Mouse (Mus musculus) lung, adult 2 months (tissue): ENCODE measurements around the gene Serbp1. TPM values are rescaled to one million over a fixed set of nuclear protein-coding genes. Genes with fewer than 3 reads are reported as not detected.

Experiments
- DNase-seq: peaks from one replicate; pipeline ENCODE4 v3.0.0; 2022
- H3K4me1 ChIP-seq: fragments of 200-500 bp; 2 replicates; pipeline ENCODE4 v1.6.1; 2011; ENCODE audit warnings: low read length; ENCODE audit not compliant: control insufficient read depth, insufficient read depth
- H3K4me3 ChIP-seq: fragments of 200-500 bp; replicated peaks from 2 replicates; pipeline ENCODE3; 2011; ENCODE audit warnings: low read depth, mild to moderate bottlenecking, control low read depth, low read length; ENCODE audit errors: extremely low read depth
- CTCF ChIP-seq: fragments of 200-500 bp; IDR thresholded peaks from 2 replicates; pipeline ENCODE4 v1.5.1; 2011; ENCODE audit warnings: mild to moderate bottlenecking, low read length, control low read depth; ENCODE audit not compliant: insufficient read depth
- POLR2A ChIP-seq: fragments of 200-500 bp; IDR thresholded peaks from 2 replicates; pipeline ENCODE4 v1.6.1; 2011; ENCODE audit warnings: low read depth, mild to moderate bottlenecking, control low read depth, low read length, borderline replicate concordance; ENCODE audit errors: extremely low read depth
- WGBS: fragments of 180-500 bp; shearing (Covaris S2); methylation state at CpG from one replicate; pipeline ENCODE4 v1.1.7; 2018; 5-methylcytosine and 5-hydroxymethylcytosine counted together
- polyA plus RNA-seq: library from polyadenylated mRNA; depleted of rRNA; stranded (reverse); fragments of >200 nt; gene quantifications from 2 replicates; pipeline ENCODE4 v1.2.3, GENCODE M21; 2012

The Serbp1 gene
- polyA plus RNA-seq, 1 experiment: 53.4 TPM

DNA sequence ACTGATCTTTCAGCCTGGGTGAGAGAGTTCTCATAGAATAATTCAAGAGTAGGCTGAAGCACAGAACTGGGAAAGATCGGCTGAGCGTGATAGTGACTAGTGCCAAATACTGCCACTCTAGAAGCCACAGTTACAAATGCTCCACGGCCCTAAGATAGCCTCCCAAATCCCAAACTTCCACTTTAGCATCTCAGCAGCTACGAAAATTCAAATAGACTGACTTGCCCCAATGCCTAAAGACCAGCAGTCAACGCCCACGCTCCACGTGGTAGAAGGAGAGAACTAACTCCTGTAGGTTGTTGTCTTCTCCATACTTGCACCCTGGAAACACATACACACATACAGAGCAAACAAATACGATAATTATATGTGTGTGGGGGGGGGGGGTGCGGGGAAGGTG is 8.5 kb upstream of the Serbp1 start:
- no peaks in the 10 kb centered on the region for H3K4me1 ChIP-seq
- no peak for DNase-seq
- no peak overlapping the region for H3K4me3 ChIP-seq
- 32% methylated on average over 9 of the region's 9 CpGs for WGBS
- no peak for TF ChIP-seq CTCF
- no peak for TF ChIP-seq POLR2A

DNA sequence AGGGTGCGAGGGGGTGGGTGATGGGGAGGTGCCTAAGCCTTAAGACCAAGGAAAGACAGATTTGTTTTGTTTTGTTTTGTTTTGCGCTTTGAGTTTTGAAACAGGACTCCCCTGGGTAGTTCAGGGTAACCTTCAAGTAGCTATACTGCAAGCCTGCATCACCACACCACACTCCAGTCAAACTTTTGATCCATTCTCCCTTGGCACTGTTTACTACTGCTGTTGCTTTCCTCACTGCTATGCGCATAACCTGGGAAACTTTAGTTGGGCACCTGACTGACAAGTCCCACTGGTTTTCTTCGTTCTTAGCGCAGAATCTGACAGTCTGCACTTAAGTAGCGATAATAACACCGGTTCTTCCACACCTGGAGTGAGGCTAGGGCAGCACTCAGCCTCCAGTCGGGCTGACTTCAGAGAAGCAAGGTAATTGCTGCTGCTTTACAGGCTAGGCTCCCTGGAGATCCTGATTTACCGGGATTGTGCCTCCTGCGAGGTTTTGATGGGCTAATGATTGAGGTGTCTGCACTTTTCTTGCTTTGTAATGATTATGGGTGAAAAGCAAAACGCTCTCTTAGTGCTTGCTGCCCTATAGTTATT is 8.0 kb upstream of the Serbp1 start:
- TF ChIP-seq CTCF: no peak

DNA sequence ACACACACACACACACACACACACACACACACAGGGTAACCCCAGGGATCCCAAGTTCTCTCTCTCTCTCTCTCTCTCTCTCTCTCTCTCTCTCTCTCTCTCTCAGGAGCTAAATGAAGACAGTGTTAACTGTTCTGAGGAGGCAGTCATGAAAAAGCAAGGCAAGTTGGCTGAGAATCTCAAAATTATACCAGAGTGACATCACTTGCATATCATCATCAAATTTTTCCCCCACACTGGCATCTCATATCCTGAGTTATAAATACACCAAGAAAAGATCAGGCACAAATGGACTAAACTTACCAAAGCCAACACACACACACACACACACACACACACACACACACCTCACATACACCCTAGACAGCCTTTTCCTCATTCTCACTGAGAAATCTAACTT is 7.0 kb upstream of the Serbp1 start:
- H3K4me1 ChIP-seq: no peaks in the 10 kb centered on the region
- no peak for DNase-seq
- TF ChIP-seq CTCF: no peak
- TF ChIP-seq POLR2A: no peak
- no peak overlapping the region for H3K4me3 ChIP-seq

More for the DNA sequence above, 8.0 kb upstream of the Serbp1 start:
- H3K4me1 ChIP-seq: no peaks in the 10 kb centered on the region
- DNase-seq: no peak
- WGBS: 22% methylated on average over 11 of the region's 11 CpGs
- no peak overlapping the region for H3K4me3 ChIP-seq

DNA sequence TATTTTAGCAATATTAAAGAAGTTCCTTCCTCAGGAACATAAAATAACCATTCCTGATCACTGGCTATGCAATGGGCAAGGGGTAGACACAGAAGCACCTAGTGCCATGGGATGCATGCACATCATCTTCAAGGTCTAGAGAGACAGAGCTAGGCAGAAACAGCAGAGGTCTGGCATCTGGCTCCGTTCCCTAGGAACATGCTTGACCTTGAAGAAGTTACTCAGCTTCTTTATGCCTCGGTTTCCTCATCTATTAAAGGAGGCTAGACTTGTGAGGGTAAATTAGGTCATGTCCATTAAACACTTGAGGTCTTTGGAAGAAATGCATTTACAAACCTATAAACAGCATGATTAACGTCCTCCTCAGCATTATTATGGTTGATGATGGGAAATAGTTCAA is 2.3 kb upstream of the Serbp1 start:
- Histone ChIP-seq H3K4me3 (no peak overlapping the region), H3K4me1 (no peaks in the 10 kb centered on the region)
- DNase-seq: no peak
- WGBS: 85% methylated on average over 3 of the region's 3 CpGs
- TF ChIP-seq CTCF (no peak), POLR2A (no peak)

DNA sequence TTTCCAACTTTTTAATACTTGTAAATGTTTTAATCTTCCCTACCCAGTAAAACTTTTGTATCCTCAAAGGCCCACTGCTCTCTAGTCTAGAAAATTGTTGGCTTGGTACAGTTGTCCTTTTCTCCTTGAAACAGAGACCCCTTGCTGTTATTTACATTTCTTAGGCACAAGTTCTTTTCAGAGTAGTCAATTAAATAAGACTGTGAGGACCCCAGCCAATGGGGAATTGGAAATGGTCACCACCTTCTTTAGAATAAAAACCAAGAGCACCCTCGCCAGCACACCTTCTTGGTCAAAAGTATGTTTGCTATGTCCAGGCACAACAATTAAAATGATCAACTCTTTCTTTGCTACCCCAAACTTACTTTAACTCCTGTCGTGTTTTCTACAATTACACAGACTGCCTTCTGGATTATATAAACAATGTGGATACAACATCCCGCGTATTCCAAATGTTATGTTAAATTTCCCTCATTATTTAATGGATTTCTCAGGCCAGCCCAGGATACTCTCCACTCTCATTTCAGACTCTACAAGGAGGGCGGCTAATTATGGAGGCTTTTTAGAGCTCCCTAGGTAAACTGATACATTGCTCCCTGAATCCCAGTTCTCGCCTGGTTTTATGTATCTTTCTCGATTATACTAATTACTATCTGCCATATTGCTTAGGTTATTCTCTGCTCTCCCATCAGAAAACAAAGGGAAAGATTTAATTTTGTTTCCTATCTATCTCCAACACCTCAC is 1.3 kb upstream of the Serbp1 start:
- Histone ChIP-seq H3K4me3 (no peak overlapping the region), H3K4me1 (no peaks in the 10 kb centered on the region)
- no peak for DNase-seq
- 81% methylated on average over 7 of the region's 7 CpGs for WGBS
- no peak for TF ChIP-seq CTCF
- TF ChIP-seq POLR2A: no peak

DNA sequence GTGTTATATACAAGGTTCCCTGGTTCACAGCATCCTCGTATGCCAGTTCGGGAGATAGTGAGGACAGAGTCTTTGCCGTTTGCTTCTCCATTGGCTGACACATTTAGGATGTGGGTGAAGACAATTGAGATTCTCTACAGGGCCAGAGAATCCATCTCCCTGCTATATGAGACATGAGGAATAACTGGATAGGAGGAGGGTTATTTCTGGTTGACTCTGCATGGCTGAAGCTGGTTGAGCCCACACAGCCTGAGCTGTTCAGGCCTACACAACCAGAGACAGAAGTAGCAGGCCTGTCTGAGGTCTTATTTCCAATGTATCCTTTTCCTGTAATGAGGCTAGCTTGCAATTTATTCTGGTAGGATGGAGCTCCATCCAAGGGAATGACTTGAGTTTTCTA is 3.3 kb downstream of the Serbp1 start:
- no peak for DNase-seq
- H3K4me1 ChIP-seq: no peaks in the 10 kb centered on the region
- WGBS: 88% methylated on average over 3 of the region's 3 CpGs
- TF ChIP-seq CTCF (no peak), POLR2A (no peak)
- no peak overlapping the region for H3K4me3 ChIP-seq

DNA sequence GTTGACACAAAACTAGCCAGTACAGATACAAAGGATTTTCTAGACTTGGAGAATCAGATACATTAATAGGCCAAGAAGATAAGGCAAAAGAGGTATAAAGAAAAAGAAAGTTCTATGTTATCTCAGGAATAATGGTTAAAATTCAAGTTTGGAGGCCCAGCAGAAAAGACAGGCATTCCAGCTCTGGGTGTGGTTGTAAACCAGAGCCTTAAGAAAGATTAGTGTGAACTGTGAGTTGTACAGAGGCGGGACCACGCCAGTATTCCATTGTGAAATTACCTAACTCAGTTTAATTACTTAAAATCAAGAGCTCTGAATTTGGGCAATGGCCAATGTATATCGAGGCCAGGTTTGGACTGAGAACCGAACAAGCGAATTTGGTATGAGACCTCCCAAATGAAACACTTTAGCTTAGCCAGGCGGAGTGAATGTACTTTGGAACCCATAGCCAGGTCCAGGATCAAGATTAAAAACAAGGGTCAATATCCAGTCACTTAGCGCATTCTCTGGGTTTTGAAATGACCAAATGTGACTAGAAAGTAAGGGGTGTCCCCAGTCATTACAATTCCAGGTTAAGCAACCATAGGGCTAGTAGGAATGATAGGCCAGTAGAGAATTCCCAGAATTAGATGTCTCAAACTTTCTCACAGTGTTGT is 5.9 kb downstream of the Serbp1 start:
- no peak overlapping the region for H3K4me3 ChIP-seq
- WGBS: 74% methylated on average over 7 of the region's 7 CpGs
- DNase-seq: no peak
- TF ChIP-seq POLR2A: no peak
- no peak for TF ChIP-seq CTCF
- no peaks in the 10 kb centered on the region for H3K4me1 ChIP-seq

DNA sequence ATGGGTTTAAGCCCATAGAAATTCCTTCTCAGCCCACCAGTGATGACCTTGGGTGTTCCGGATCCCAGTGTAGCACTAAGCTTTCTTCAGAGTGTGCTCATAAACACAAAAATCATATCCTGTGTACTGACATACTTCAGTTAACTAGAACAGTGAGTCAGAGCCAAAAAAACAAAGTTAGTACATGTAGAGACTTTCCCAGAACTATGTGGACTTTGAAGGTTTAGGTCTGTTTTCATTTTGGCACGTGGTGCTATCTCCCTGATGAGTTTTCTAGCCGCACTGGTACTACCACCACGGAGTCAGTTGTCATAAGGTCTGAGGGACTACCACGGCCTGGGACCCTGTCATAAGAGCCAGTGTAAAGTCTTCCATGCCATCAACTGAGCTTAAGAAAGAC is 6.5 kb downstream of the Serbp1 start:
- Histone ChIP-seq H3K4me1 (no peaks in the 10 kb centered on the region), H3K4me3 (no peak overlapping the region)
- no peak for DNase-seq
- TF ChIP-seq CTCF: no peak
- no peak for TF ChIP-seq POLR2A
- 72% methylated on average over 5 of the region's 5 CpGs for WGBS

DNA sequence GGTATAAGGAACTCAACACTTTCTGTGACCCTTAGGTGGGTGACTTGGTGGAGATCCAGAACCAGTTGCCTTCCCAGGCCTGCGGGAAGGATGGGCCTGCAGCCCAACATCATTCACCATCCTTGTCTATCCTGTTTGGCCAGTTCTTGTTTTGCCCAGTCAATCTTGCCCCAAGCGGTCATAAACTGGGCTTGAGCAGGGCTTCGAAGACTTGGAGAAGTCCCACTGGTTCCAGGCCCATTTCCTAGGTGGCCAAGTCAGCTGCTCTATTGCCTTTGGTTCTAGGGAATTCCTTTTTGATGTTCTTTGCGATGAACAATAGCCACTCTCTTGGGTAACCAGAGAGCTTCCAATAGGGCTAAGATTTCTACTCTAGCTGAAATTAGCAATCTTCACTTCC is 13.1 kb downstream of the Serbp1 start:
- Histone ChIP-seq H3K4me3 (no peak overlapping the region), H3K4me1 (no peaks in the 10 kb centered on the region)
- WGBS: 82% methylated on average over 4 of the region's 4 CpGs
- TF ChIP-seq POLR2A: no peak
- no peak for TF ChIP-seq CTCF
- no peak for DNase-seq

DNA sequence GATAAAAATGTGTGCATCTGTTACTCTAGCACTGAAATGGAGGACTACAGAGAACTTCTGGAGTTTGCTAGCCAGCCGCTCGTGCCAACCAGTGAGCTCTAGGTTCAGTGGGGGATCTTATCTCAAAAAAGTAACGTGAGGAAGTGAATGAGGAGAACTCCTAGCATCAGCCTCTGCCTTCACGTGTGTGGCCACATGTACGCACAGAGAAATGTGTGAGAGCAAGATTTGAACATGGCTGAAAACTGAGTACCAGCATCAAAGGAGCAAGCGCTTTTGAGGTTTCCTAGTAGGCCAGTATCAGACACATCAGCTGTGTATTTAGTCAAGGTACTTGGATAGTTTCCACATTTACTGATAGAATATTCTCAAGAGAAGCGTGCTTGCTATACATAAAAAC is 27.0 kb downstream of the Serbp1 start:
- H3K4me1 ChIP-seq: peaks cover under 1% of the 10 kb centered on the region
- H3K4me3 ChIP-seq: no peak overlapping the region
- WGBS: 87% methylated on average over 7 of the region's 7 CpGs
- TF ChIP-seq CTCF (no peak), POLR2A (no peak)
- no peak for DNase-seq
